Mouse (Mus musculus) limb, embryonic 15.5 days (tissue): Measurements from ENCODE around the gene Cdca3. TPM values are rescaled to one million over a fixed set of nuclear protein-coding genes. Genes with fewer than 3 reads are reported as not detected.
A peak's percentile ranks its signal among the peaks of the same experiment; 100 is the strongest.
"Not testable (repeated sequence)": the region's sequence is repeated elsewhere in the genome, so short reads cannot be mapped to it uniquely, and the experiment has no call there.

ENCODE experiments used
- ATAC-seq: fragments of 200-750 bp; cut with Nextera tagmentation; 2 replicates; pipeline ENCODE4 v1.8.0; 2017; ENCODE audit warnings: low read depth, moderate TSS enrichment; ENCODE audit not compliant: insufficient number of reproducible peaks, low FRiP score, low TSS enrichment
- H3K27ac ChIP-seq: fragments of 300-500 bp; sonication (generic); 2 replicates; pipeline ENCODE4 v1.5.1; 2015; ENCODE audit warnings: moderate library complexity, mild to moderate bottlenecking, inconsistent platforms
- H3K27me3 ChIP-seq: fragments of 300-500 bp; sonication (generic); 2 replicates; pipeline ENCODE4 v1.6.1; 2015; ENCODE audit warnings: inconsistent platforms
- H3K36me3 ChIP-seq: fragments of 300-500 bp; sonication (generic); 2 replicates; pipeline ENCODE4 v1.6.1; 2015; ENCODE audit warnings: inconsistent platforms
- H3K4me1 ChIP-seq: fragments of 300-500 bp; sonication (generic); 2 replicates; pipeline ENCODE4 v1.6.1; 2015; ENCODE audit warnings: inconsistent platforms
- H3K4me2 ChIP-seq: fragments of 300-500 bp; sonication (generic); 2 replicates; pipeline ENCODE4 v1.6.1; 2015; ENCODE audit warnings: mild to moderate bottlenecking, inconsistent platforms
- H3K4me3 ChIP-seq: fragments of 300-500 bp; sonication (generic); 2 replicates; pipeline ENCODE4 v1.5.1; 2015; ENCODE audit warnings: mild to moderate bottlenecking, inconsistent platforms
- H3K9ac ChIP-seq: fragments of 300-500 bp; sonication (generic); 2 replicates; pipeline ENCODE4 v1.6.1; 2015; ENCODE audit warnings: inconsistent platforms
- H3K9me3 ChIP-seq: fragments of 300-500 bp; sonication (generic); 2 replicates; pipeline ENCODE4 v1.6.1; 2016; ENCODE audit warnings: inconsistent platforms
- WGBS: fragments of 180-500 bp; shearing (Covaris S2); methylation state at CpG from one replicate; pipeline ENCODE4 v1.1.7; 2015; 5-methylcytosine and 5-hydroxymethylcytosine counted together
- polyA plus RNA-seq: library from polyadenylated mRNA; unstranded; fragments of >200 nt; fragmentation: Nextera tagmentation; extraction: Ambion mirVana; gene quantifications from 2 replicates; pipeline ENCODE4 v1.2.1, GENCODE M21; 2015

Cdca3 gene
- polyA plus RNA-seq, 1 experiment from 2014 or later = 124 TPM

GRCm38 (mm10) chr6:124803061-124803460 lies 26.3 kb upstream of the Cdca3 start:
- Histone ChIP-seq H3K9me3 (no peaks in the 10 kb centered on the region), H3K27ac (no peak overlapping the region), H3K4me2 (no peak overlapping the region), H3K36me3 (no peaks in the 10 kb centered on the region), H3K4me1 (peaks cover 18% of the 10 kb centered on the region), H3K27me3 (no peaks in the 10 kb centered on the region), H3K9ac (no peak overlapping the region), H3K4me3 (no peak overlapping the region)
- WGBS = 75% methylated on average over 3 of the region's 3 CpGs
- ATAC-seq = no peak

- H3K4me1 ChIP-seq = peaks cover 21% of the 10 kb centered on the region
- H3K27ac ChIP-seq, H3K4me3 ChIP-seq, H3K4me2 ChIP-seq, H3K9ac ChIP-seq, ATAC-seq, H3K36me3 ChIP-seq, H3K27me3 ChIP-seq, H3K9me3 ChIP-seq: not testable (repeated sequence)
- 93% methylated on average over 4 of the region's 4 CpGs for WGBS
Observed at GRCm38 (mm10) chr6:124803691-124804090, 25.7 kb upstream of the Cdca3 start.

GRCm38 (mm10) chr6:124804341-124804740 lies 25.0 kb upstream of the Cdca3 start:
- no peak overlapping the region for H3K9ac ChIP-seq
- WGBS = 77% methylated on average over 3 of the region's 3 CpGs
- no peak for ATAC-seq

GRCm38 (mm10) chr6:124805341-124806321 lies 23.7 kb upstream of the Cdca3 start:
- Histone ChIP-seq H3K4me2 (peak overlapping the region; percentile 70), H3K36me3 (peaks cover 7% of the 10 kb centered on the region), H3K4me3 (peak overlapping the region; percentile 51), H3K27me3 (no peaks in the 10 kb centered on the region), H3K4me1 (peaks cover 37% of the 10 kb centered on the region), H3K27ac (peak overlapping the region; percentile 94), H3K9ac (0 out of 2 replicates have a peak overlapping the region, but pooled peaks have one; percentile 35), H3K9me3 (no peaks in the 10 kb centered on the region)
- peak; percentile 81 for ATAC-seq
- 2% methylated on average over 34 of the region's 34 CpGs for WGBS

More at GRCm38 (mm10) chr6:124804341-124804740, 25.0 kb upstream of the Cdca3 start:
- H3K9me3 ChIP-seq = no peaks in the 10 kb centered on the region
- H3K27ac ChIP-seq = no peak overlapping the region
- no peaks in the 10 kb centered on the region for H3K36me3 ChIP-seq
- H3K4me3 ChIP-seq = no peak overlapping the region
- H3K4me1 ChIP-seq = peaks cover 27% of the 10 kb centered on the region
- H3K4me2 ChIP-seq = no peak overlapping the region
- no peaks in the 10 kb centered on the region for H3K27me3 ChIP-seq

GRCm38 (mm10) chr6:124806446-124807140 lies 22.8 kb upstream of the Cdca3 start:
- H3K9ac ChIP-seq = no peak overlapping the region
- peaks cover 15% of the 10 kb centered on the region for H3K36me3 ChIP-seq
- no peaks in the 10 kb centered on the region for H3K9me3 ChIP-seq
- H3K27me3 ChIP-seq = no peaks in the 10 kb centered on the region
- peak overlapping the region; percentile 94 for H3K27ac ChIP-seq
- ATAC-seq = no peak
- H3K4me2 ChIP-seq = peak overlapping the region; percentile 70
- peaks cover 41% of the 10 kb centered on the region for H3K4me1 ChIP-seq
- peak overlapping the region; percentile 51 for H3K4me3 ChIP-seq
- WGBS = 69% methylated on average over 7 of the region's 7 CpGs

GRCm38 (mm10) chr6:124807366-124807765 lies 22.0 kb upstream of the Cdca3 start:
- Histone ChIP-seq H3K4me2 (no peak overlapping the region), H3K4me3 (no peak overlapping the region), H3K9ac (no peak overlapping the region), H3K9me3 (no peaks in the 10 kb centered on the region), H3K27me3 (no peaks in the 10 kb centered on the region), H3K27ac (no peak overlapping the region), H3K4me1 (peaks cover 49% of the 10 kb centered on the region), H3K36me3 (peaks cover 23% of the 10 kb centered on the region)
- ATAC-seq = no peak
- WGBS = 78% methylated on average over 4 of the region's 4 CpGs

- Histone ChIP-seq H3K36me3 (peaks cover 26% of the 10 kb centered on the region), H3K27ac (peak overlapping the region; percentile 94), H3K4me3 (peak overlapping the region; percentile 61), H3K9ac (no peak overlapping the region), H3K9me3 (no peaks in the 10 kb centered on the region), H3K27me3 (no peaks in the 10 kb centered on the region), H3K4me2 (peak overlapping the region; percentile 95), H3K4me1 (peaks cover 55% of the 10 kb centered on the region)
- 76% methylated on average over 6 of the region's 6 CpGs for WGBS
- no peak for ATAC-seq
Observed at GRCm38 (mm10) chr6:124807986-124808357, 21.4 kb upstream of the Cdca3 start.

GRCm38 (mm10) chr6:124808358-124809012 lies 20.9 kb upstream of the Cdca3 start, which contains the start of gene Spsb2:
Gene Spsb2 (plus strand): TSS chr6:124808661.
- Histone ChIP-seq H3K4me2 (peak within 1 kb of the TSS; percentile 95), H3K9me3 (no peaks in the 10 kb centered on the region), H3K4me1 (peaks cover 55% of the 10 kb centered on the region), H3K27me3 (no peaks in the 10 kb centered on the region), H3K27ac (peak within 1 kb of the TSS; percentile 94), H3K9ac (peak within 1 kb of the TSS; percentile 58), H3K4me3 (peak within 1 kb of the TSS; percentile 61), H3K36me3 (peaks cover 26% of the 10 kb centered on the region)
- peak; percentile 51; the same call in 1 of the 2 replicates for ATAC-seq
- WGBS = 4% methylated on average over 29 of the region's 29 CpGs

GRCm38 (mm10) chr6:124809052-124809774 lies 20.1 kb upstream of the Cdca3 start:
- Histone ChIP-seq H3K4me2 (peak overlapping the region; percentile 95), H3K4me1 (peaks cover 57% of the 10 kb centered on the region), H3K27me3 (no peaks in the 10 kb centered on the region), H3K9me3 (no peaks in the 10 kb centered on the region), H3K27ac (peak overlapping the region; percentile 94), H3K4me3 (peak overlapping the region; percentile 61), H3K9ac (peak overlapping the region; percentile 58), H3K36me3 (peaks cover 26% of the 10 kb centered on the region)
- under 1% methylated on average over 35 of the region's 35 CpGs for WGBS
- peak; percentile 1; the same call in 1 of the 2 replicates for ATAC-seq

GRCm38 (mm10) chr6:124809775-124810538 lies 19.4 kb upstream of the Cdca3 start:
- WGBS = 49% methylated on average over 14 of the region's 14 CpGs
- peaks cover 63% of the 10 kb centered on the region for H3K4me1 ChIP-seq
- peak overlapping the region; percentile 58; the same call in 1 of the 2 replicates for H3K9ac ChIP-seq
- peak overlapping the region; percentile 94 for H3K27ac ChIP-seq
- peaks cover 28% of the 10 kb centered on the region for H3K36me3 ChIP-seq
- no peaks in the 10 kb centered on the region for H3K27me3 ChIP-seq
- peak overlapping the region; percentile 95 for H3K4me2 ChIP-seq
- no peaks in the 10 kb centered on the region for H3K9me3 ChIP-seq
- ATAC-seq = no peak
- H3K4me3 ChIP-seq = peak overlapping the region; percentile 61
